Mouse (Mus musculus) brown adipose tissue, adult 24 weeks (tissue): ENCODE results near the gene Armh3. TPM values are rescaled to one million over a fixed set of nuclear protein-coding genes. Genes with fewer than 3 reads are reported as not detected.

ENCODE experiments used
- H3K27ac ChIP-seq: fragments of 200-500 bp; replicated peaks from 2 replicates; pipeline ENCODE4 v1.5.1; 2012; ENCODE audit warnings: low read depth, mild to moderate bottlenecking, low read length
- H3K4me1 ChIP-seq: fragments of 200-500 bp; 2 replicates; pipeline ENCODE4 v1.6.1; 2012; ENCODE audit warnings: low read length, mixed read lengths; ENCODE audit not compliant: control insufficient read depth, insufficient read depth, insufficient read length
- H3K4me3 ChIP-seq: fragments of 200-500 bp; 2 replicates; pipeline ENCODE4 v1.5.1; 2012; ENCODE audit warnings: low read depth, mild to moderate bottlenecking, low read length, moderate library complexity; ENCODE audit not compliant: insufficient read depth
- polyA plus RNA-seq: library from polyadenylated mRNA; stranded (reverse); fragments of >200 nt; gene quantifications from 2 replicates; pipeline ENCODE4 v1.2.4, GENCODE M21; 2012; ENCODE audit not compliant: missing spikeins, insufficient read depth, insufficient read length

Gene Armh3
- polyA plus RNA-seq, 1 experiment: 8.3 TPM

DNA sequence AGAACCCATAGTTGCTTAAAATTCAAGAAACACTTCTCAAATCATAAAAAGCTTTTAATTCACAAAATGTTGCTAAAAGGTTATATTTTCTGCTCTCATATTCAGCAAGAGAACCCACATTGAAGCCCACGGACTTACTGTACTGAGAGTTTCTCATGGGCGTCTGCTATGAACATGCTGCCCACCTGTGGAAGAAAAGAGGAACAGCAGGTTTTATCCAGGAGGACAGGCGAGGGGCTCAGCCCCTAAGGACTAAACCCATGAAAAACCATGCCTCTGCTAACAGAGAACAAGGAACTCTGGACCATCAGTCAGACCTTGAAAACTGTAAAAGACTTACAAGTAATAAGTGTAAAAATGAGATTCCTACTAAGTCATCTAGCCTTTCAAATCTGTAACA is 45.0 kb downstream of the Armh3 start:
- Histone ChIP-seq H3K4me1 (no peaks in the 10 kb centered on the region), H3K27ac (no peak overlapping the region), H3K4me3 (no peak overlapping the region)

DNA sequence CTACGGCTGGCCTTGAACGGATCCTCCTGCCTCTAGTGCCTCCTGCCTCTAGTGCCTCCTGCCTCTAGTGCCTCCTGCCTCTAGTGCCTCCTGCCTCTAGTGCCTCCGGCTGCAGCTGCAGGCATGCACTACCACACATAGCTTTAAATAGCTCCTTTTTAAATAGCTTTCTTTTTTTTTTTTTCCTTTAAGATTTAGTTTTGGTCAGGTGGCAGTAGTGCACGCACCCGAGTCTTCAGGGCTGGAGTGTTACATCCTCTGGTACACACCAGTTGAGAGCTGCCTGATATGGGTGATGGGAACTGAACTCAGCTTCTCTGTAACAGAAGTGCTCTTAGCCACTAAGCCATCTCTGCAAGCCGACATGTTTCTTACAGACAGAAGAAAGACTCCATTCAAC is 49.1 kb downstream of the Armh3 start:
- Histone ChIP-seq H3K27ac (no peak overlapping the region), H3K4me1 (no peaks in the 10 kb centered on the region), H3K4me3 (no peak overlapping the region)

DNA sequence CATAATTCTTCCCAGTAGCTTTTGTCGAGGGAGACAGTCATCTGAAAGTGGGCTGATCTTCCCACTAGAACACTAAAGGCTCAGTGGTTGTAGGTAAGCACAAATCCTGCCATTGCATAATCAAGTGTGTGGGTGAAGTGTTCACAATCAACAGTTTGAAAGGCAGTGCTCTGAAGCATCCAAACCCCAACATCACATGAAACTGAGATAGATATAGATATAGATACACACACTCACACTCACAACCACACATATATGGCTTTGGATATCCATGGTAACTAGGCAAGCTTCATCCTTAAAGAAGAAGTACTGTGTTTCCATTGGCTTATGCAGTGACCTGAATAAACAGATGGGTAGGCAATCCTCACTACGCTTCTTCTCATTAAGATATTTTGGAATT is 50.5 kb downstream of the Armh3 start:
- Histone ChIP-seq H3K27ac (no peak overlapping the region), H3K4me3 (no peak overlapping the region)

GRCm38 (mm10) chr19:45947286-45947685 is 51.0 kb downstream of the Armh3 start:
- Histone ChIP-seq H3K27ac (no peak overlapping the region), H3K4me1 (no peaks in the 10 kb centered on the region), H3K4me3 (no peak overlapping the region)

More for the DNA sequence above, 50.5 kb downstream of the Armh3 start:
- no peaks in the 10 kb centered on the region for H3K4me1 ChIP-seq

DNA sequence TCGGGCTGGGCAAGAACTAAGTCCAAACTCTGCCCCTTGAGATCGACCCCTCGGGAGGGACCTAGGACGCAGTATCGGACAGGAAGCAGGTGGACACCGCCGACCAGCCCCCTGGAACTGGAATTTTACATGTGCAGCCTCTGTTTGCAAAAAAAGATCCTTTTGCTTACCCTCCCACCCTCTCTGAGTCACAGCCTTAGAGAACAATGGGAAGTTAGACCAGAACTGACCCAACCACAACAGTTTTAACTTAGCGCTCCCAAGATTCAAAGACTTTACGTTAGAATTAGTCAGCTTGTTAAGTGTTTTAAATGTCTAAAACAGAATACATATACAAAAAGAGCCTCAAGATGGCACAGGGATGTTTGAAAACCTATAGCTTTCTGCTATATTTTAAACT is 51.7 kb downstream of the Armh3 start:
- no peaks in the 10 kb centered on the region for H3K4me1 ChIP-seq
- H3K4me3 ChIP-seq: no peak overlapping the region

DNA sequence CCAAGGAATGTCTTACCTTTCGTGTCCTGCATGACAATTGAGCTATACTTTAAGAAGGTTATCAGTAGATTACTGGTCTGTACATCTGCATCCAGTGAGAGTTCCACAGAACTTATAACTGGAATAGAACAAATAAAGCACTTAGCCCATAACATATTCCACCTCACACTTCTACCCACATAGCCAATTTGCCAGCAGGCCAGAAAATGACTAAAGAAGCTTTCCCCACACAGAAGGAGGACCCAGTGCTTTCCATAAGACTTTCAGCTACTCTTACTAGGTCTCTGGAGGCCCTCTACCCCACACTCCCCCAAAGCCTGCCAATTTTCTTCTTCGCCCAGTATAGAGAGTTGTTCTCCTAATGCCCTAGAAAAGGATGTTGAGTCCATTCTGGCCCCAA is 52.3 kb downstream of the Armh3 start:
- Histone ChIP-seq H3K27ac (no peak overlapping the region), H3K4me1 (no peaks in the 10 kb centered on the region), H3K4me3 (no peak overlapping the region)

More for the DNA sequence above, 51.7 kb downstream of the Armh3 start:
- no peak overlapping the region for H3K27ac ChIP-seq

DNA sequence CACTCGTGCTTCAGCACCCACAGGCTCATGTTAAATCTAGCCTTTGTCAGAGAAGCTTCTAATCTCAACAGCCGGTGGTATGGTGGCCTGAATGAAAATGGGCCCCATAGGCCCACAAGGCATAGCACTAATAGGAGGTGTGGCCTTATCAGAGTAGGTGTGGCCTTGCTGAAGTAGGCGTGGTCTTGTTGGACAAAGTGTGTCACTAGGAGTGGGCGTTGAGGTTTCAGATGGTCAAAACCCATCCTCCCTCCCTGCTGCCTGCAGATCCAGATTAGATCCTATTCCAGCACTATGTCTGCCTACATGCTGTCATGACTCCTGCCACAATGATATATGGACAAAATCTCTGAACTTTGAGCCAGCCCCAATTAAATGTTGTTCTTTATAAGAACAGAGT is 54.5 kb downstream of the Armh3 start:
- Histone ChIP-seq H3K4me3 (no peak overlapping the region), H3K27ac (no peak overlapping the region), H3K4me1 (no peaks in the 10 kb centered on the region)

DNA sequence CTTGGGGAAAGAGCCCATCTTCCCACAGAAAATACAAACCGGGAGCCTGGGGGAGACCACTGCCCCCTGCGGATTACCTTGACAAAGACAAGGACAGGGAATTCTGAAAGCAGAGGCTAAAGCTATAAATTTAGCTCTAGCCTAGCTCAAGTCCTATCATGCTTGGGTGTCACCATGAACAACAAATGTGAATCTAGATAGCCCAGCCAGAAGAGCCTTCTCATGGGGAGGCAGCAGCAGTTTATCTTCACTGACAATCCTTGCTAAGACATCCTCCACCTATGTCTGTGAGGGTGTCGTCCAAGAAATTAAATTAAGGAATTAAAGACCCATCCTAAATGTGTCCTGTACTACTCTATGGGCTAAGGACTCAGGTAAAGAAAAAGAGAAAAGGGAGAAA is 60.2 kb downstream of the Armh3 start:
- Histone ChIP-seq H3K27ac (no peak overlapping the region), H3K4me3 (no peak overlapping the region), H3K4me1 (no peaks in the 10 kb centered on the region)

GRCm38 (mm10) chr19:45937530-45937929 is 60.8 kb downstream of the Armh3 start:
- no peak overlapping the region for H3K4me3 ChIP-seq
- H3K27ac ChIP-seq: no peak overlapping the region
- H3K4me1 ChIP-seq: no peaks in the 10 kb centered on the region

- H3K4me3 ChIP-seq: no peak overlapping the region
- H3K4me1 ChIP-seq: no peaks in the 10 kb centered on the region
- H3K27ac ChIP-seq: no peak overlapping the region
These were observed 71.1 kb downstream of the Armh3 start for GRCm38 (mm10) chr19:45927236-45927635.

- Histone ChIP-seq H3K4me3 (no peak overlapping the region), H3K4me1 (no peaks in the 10 kb centered on the region), H3K27ac (no peak overlapping the region)
These were observed 71.9 kb downstream of the Armh3 start for GRCm38 (mm10) chr19:45926342-45926741.

DNA sequence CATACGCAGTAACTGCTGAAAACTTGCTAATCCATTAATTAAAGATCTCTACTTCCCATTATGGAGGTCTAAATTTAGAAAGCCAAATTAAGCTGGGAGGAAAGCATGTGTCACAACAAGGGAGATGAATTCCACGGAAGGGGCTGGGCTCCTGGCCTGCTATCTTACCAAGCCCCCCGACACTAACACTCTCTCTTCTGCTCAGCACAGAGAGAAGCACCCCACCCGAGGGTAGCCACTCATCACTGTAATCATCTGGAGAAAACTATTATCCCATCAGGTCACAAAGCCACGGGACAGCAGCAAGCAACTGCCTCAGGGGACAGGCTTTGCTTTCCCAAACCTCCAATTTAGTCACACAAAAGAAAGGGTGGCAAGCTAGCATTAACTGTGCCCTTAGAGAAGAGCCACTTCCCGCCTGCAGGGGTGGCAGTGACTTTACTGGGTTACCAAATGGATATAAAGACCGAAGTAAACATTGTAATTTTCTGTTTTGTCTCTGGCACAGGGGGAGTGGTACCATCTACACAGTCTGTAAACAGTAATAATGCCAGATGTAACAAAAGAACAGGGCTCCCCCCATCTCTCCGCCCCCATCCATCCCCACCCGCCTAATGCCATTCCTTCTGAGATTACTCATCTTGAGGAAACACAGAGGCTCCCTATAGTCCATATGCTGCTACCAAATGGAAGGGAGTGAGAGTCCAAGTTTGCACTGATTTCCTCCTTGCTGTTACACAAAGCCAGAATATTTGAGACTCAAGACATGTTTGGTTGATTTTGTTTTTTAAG is 77.8 kb downstream of the Armh3 start:
- Histone ChIP-seq H3K4me1 (no peaks in the 10 kb centered on the region), H3K27ac (no peak overlapping the region), H3K4me3 (no peak overlapping the region)

- Histone ChIP-seq H3K4me1 (no peaks in the 10 kb centered on the region), H3K4me3 (no peak overlapping the region), H3K27ac (no peak overlapping the region)
These were observed 79.9 kb downstream of the Armh3 start for GRCm38 (mm10) chr19:45918406-45918805.

DNA sequence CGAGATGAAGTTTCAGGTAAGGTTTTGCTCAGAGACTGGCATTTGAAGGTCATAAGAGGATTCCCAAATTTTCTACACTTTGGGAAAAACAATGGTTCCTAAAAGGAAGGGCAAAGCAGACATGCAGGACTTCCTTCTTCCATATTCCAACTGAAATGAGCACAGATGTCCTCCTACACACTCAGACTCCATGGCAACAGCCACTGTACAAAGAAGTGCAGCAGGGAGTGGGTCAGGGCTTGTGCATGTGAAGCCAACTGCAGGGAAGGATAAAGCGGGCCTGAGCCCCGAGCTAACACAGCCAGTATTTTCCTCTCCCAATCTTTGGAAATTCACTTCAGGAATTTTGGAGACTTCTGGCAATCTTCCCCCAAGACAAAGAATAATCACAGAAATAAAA is 80.4 kb downstream of the Armh3 start:
- no peak overlapping the region for H3K27ac ChIP-seq
- H3K4me3 ChIP-seq: no peak overlapping the region
- no peaks in the 10 kb centered on the region for H3K4me1 ChIP-seq

GRCm38 (mm10) chr19:45916461-45916860 is 81.8 kb downstream of the Armh3 start:
- Histone ChIP-seq H3K27ac (no peak overlapping the region), H3K4me3 (no peak overlapping the region), H3K4me1 (no peaks in the 10 kb centered on the region)

GRCm38 (mm10) chr19:45916026-45916425 is 82.3 kb downstream of the Armh3 start:
- H3K27ac ChIP-seq: no peak overlapping the region
- no peak overlapping the region for H3K4me3 ChIP-seq
- H3K4me1 ChIP-seq: no peaks in the 10 kb centered on the region
